Mouse (Mus musculus) bone marrow macrophage, adult 2 months (primary cell): ENCODE measurements around the gene Lysmd2.

ENCODE experiments used
- CTCF ChIP-seq: IDR thresholded peaks from 2 replicates; pipeline ENCODE4 v1.5.1; 2012; ENCODE audit warnings: low read depth, mild to moderate bottlenecking, low read length, moderate library complexity
- POLR2A ChIP-seq: IDR thresholded peaks from 2 replicates; pipeline ENCODE4 v1.6.1; 2012; ENCODE audit warnings: mild to moderate bottlenecking, low read depth, low read length, borderline replicate concordance

DNA sequence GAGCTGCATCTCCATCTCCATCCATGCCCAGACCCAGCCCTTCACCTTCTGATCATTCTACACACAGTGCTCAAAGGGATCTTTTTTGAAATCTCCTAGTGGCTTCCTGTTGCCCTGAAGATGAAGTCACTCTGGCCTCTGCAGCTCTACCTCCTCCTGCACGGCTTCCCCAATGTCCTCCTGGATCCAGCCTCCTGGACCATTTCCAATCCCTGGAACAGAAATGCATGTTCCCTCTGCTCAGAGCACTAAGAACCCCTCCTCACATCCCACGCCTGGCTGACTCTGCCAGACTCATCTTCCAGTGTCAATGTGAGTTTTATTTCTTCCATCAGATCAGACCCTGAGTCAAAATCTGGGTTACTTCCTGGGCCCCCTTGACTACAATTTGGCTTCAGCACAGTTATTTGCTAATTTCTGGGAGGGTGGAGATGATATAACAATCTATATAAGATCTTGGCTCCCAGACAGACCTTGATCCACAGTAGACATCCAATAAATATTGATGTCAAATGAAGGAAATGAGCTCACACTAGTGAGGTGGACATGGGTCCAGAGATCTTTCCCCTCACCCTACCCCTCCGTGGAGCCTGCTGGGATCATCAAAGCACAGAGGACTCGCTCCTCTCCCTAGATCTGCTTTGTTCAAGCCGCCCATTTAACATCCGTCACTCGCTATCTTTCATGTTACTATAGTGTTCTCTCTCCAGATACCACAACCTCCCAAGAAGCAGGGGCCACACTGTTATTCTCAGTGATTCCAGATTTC, 25.2 kb upstream of the Lysmd2 start:
- TF ChIP-seq CTCF (no peak), POLR2A (no peak)
